Mouse (Mus musculus) ES-E14 (cell line): Measurements from ENCODE around the gene Odf3l2. TPM values are rescaled to one million over a fixed set of nuclear protein-coding genes. Genes with fewer than 3 reads are reported as not detected.

ENCODE experiments used
- DNase-seq: peaks from one replicate; pipeline ENCODE4 v3.0.0-alpha.2; 2013; ENCODE audit warnings: low read depth, low spot score
- H3K27ac ChIP-seq: 2 replicates; pipeline ENCODE4 v1.5.1; 2012; ENCODE audit warnings: low read depth, mild to moderate bottlenecking, low read length, moderate library complexity, mixed read lengths; ENCODE audit not compliant: poor library complexity, insufficient read depth, severe bottlenecking
- H3K36me3 ChIP-seq: 2 replicates; pipeline ENCODE4 v1.6.1; 2012; ENCODE audit warnings: mild to moderate bottlenecking, low read length, moderate library complexity, mixed read lengths; ENCODE audit not compliant: control insufficient read depth, poor library complexity, insufficient read depth, severe bottlenecking
- H3K4me1 ChIP-seq, 2 experiments: fragments of 150-350 bp in 1 of 2; sonication (generic) in 1 of 2; 2 replicates each; pipeline ENCODE4 v1.6.1; 2012; ENCODE audit warnings: low read length in 2 of 2, mild to moderate bottlenecking in 1 of 2, mixed read lengths in 1 of 2; ENCODE audit not compliant: control insufficient read depth in 2 of 2, insufficient read depth in 2 of 2, poor library complexity in 1 of 2
- H3K4me3 ChIP-seq, 2 experiments: fragments of 150-350 bp in 1 of 2; sonication (generic) in 1 of 2; 2 replicates each; pipeline ENCODE4 v1.5.1; 2012; ENCODE audit warnings: low read length in 2 of 2, low read depth in 1 of 2, mild to moderate bottlenecking in 1 of 2, mixed read lengths in 1 of 2; ENCODE audit not compliant: insufficient read depth in 1 of 2, poor library complexity in 1 of 2, severe bottlenecking in 1 of 2
- H3K9ac ChIP-seq: 2 replicates; pipeline ENCODE4 v1.6.1; 2012; ENCODE audit warnings: low read depth, mild to moderate bottlenecking, low read length, mixed read lengths; ENCODE audit not compliant: poor library complexity, insufficient read depth, severe bottlenecking
- H3K9me3 ChIP-seq: fragments of 150-350 bp; sonication (generic); 2 replicates; pipeline ENCODE4 v1.6.1; 2012; ENCODE audit warnings: low read depth, mild to moderate bottlenecking, low read length; ENCODE audit not compliant: control insufficient read depth, insufficient read depth
- CHD2 ChIP-seq: IDR thresholded peaks from 2 replicates; pipeline ENCODE4 v1.6.1; 2014; ENCODE audit warnings: mild to moderate bottlenecking, low read depth, low read length, inconsistent platforms
- HCFC1 ChIP-seq: IDR thresholded peaks from 2 replicates; pipeline ENCODE4 v1.6.1; 2012; ENCODE audit warnings: low read length, inconsistent platforms, borderline replicate concordance; ENCODE audit not compliant: insufficient read depth
- MAFK ChIP-seq: IDR thresholded peaks from 2 replicates; pipeline ENCODE4 v1.6.1; 2014; ENCODE audit warnings: mild to moderate bottlenecking, low read depth, low read length, inconsistent platforms; ENCODE audit not compliant: insufficient read depth
- ZC3H11A ChIP-seq: IDR thresholded peaks from 2 replicates; pipeline ENCODE4 v1.6.1; 2012; ENCODE audit warnings: low read depth, mild to moderate bottlenecking, inconsistent platforms, low read length, borderline replicate concordance
- ZNF384 ChIP-seq: IDR thresholded peaks from 2 replicates; pipeline ENCODE4 v1.6.1; 2012; ENCODE audit warnings: low read depth, low read length, inconsistent platforms
- in situ Hi-C, 2 experiments: fragments of 600-800 bp; cut with MboI; formaldehyde crosslinking; loops; one replicate each; pipeline ENCODE4 v1.15.1; 2025; ENCODE audit warnings: low sequenced_read_pairs in 2 of 2, inconsistent platforms in 1 of 2; ENCODE audit not compliant: unreplicated experiment in 2 of 2
- total RNA-seq: library from RNA; depleted of rRNA; stranded (reverse); fragments of 300-350 nt; gene quantifications from 2 replicates; pipeline ENCODE4 v1.2.3, GENCODE M21; 2012

Odf3l2 gene
- total RNA-seq, 1 experiment = not detected

DNA sequence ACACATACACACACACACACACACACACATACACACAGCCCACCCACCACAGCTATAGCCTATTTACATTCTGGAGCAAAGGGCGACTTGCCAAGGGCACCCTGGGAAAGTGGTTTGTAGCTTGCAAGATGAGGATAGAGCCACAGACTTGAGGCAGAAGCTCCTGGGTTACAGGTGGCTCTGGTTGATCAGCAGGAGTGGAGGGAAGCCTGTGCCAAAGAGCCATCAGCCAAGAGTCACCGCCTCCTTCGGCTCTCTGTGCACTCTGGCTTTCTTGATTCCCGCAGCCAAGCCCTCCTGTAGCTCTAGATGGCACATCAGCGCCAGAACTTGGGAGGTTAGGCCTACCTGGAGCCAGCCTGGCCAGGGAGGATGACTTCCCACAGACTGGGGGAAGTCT is 34.2 kb downstream of the Odf3l2 start:
- no peak overlapping the region for H3K4me3 ChIP-seq
- no peak overlapping the region for H3K27ac ChIP-seq
- DNase-seq = no peak
- H3K36me3 ChIP-seq = no peaks in the 10 kb centered on the region
- in situ Hi-C loops = no loop called here
- peaks cover 7 to 25% of the 10 kb centered on the region in 2 experiments; a peak in 3 of 4 replicates for H3K4me1 ChIP-seq
- TF ChIP-seq MAFK (no peak), ZNF384 (no peak), HCFC1 (no peak), ZC3H11A (no peak), CHD2 (no peak)
- no peak overlapping the region for H3K9ac ChIP-seq
- H3K9me3 ChIP-seq = no peaks in the 10 kb centered on the region

GRCm38 (mm10) chr10:79609276-79609675 is 36.3 kb downstream of the Odf3l2 start:
- H3K9me3 ChIP-seq = no peaks in the 10 kb centered on the region

DNA sequence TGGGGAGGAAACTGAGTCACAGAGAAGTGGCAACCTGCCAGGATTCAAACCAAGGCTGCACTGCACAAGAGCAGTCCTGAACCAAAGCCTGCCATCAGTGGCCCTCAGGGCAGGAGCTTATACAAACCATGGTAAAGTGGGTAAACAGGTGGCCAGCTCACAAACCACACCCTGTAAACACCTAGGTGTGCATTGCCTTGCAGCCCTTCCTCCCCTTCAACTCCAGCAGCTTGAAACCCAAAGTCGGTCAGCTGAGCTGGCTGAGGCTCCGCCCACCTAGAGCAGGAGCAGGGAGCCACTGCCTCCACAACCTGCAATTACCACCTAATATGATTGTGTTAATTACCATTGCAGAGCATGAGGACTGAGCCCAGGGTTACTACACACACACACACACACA is 37.6 kb downstream of the Odf3l2 start:
- no peak overlapping the region for H3K9ac ChIP-seq
- in situ Hi-C loops = no loop called here
- TF ChIP-seq CHD2 (no peak), MAFK (no peak), ZC3H11A (no peak), HCFC1 (no peak), ZNF384 (no peak)
- peaks cover 1 to 14% of the 10 kb centered on the region in 2 experiments; a peak in 1 of 4 replicates for H3K4me1 ChIP-seq
- no peaks in the 10 kb centered on the region for H3K36me3 ChIP-seq
- no peak for DNase-seq
- no peaks in the 10 kb centered on the region for H3K9me3 ChIP-seq
- H3K4me3 ChIP-seq = no peak overlapping the region
- H3K27ac ChIP-seq = no peak overlapping the region

More at GRCm38 (mm10) chr10:79609276-79609675, 36.3 kb downstream of the Odf3l2 start:
- TF ChIP-seq HCFC1 (no peak), MAFK (no peak), CHD2 (no peak), ZC3H11A (no peak), ZNF384 (no peak)
- DNase-seq = no peak
- Histone ChIP-seq H3K4me1 (peaks cover 6 to 21% of the 10 kb centered on the region in 2 experiments; a peak in 3 of 4 replicates), H3K27ac (no peak overlapping the region), H3K36me3 (no peaks in the 10 kb centered on the region), H3K4me3 (no peak overlapping the region), H3K9ac (no peak overlapping the region)
- in situ Hi-C loops = no loop called here

DNA sequence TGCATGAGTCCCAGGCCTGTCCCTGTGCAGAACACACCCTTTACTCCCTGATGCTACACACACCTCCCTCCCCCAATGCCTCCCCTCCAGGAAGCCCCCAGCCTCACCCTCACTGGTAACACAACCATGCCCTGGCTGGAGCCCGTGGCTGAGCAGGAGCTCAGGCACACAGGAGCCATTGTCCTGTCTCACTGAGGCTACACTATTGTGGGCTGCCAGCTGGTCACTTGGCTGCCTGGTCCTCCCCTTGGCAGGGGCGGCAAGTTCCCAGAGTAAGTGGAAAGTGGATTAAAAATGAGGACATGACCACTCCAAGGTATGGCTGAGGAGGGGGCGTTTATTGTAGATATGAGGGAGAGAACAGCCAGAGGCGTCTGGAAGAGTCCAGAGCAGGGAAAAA is 39.0 kb downstream of the Odf3l2 start:
- no peak overlapping the region for H3K27ac ChIP-seq
- in situ Hi-C loops = no loop called here
- TF ChIP-seq MAFK = no peak
- no peak for TF ChIP-seq ZNF384
- no peak for TF ChIP-seq CHD2
- TF ChIP-seq ZC3H11A = no peak
- no peak for TF ChIP-seq HCFC1
- no peaks in the 10 kb centered on the region for H3K9me3 ChIP-seq
- no peaks in the 10 kb centered on the region for H3K36me3 ChIP-seq
- H3K4me3 ChIP-seq = no peak overlapping the region
- peaks cover 0 to 6% of the 10 kb centered on the region in 2 experiments; a peak in 1 of 4 replicates for H3K4me1 ChIP-seq
- H3K9ac ChIP-seq = no peak overlapping the region
- DNase-seq = no peak

DNA sequence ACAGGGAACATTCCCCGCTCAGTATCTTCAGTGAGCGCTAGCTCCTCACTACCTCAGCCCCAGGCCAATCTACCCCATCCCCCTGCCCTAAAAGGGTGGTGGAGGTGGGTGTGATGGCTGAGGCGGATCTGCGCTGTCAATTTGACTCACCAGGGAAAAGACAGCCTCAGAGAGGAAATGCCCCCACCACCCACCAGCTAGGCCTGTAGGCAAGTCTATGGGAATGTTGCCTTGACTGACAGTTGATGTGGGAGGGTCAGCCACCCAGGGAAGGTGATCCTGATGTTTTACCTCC is 47.7 kb downstream of the Odf3l2 start:
- no peaks in the 10 kb centered on the region for H3K36me3 ChIP-seq
- no peak for TF ChIP-seq HCFC1
- no peak for TF ChIP-seq ZNF384
- no peak for TF ChIP-seq ZC3H11A
- no peak for TF ChIP-seq MAFK
- no peak for TF ChIP-seq CHD2
- no peak overlapping the region for H3K27ac ChIP-seq
- no peaks in the 10 kb centered on the region for H3K4me1 ChIP-seq
- no peak overlapping the region for H3K4me3 ChIP-seq
- no peak for DNase-seq
- no peaks in the 10 kb centered on the region for H3K9me3 ChIP-seq
- in situ Hi-C loops = loop anchor here (5.0 to 10.0 kb wide), 2 partner anchors 49 to 57 kb away; partner anchors contain the start of gene Odf3l2 (in 1 of the 2)
- H3K9ac ChIP-seq = no peak overlapping the region
